Mouse (Mus musculus) liver (tissue): ENCODE results near the gene Setd2.

ENCODE experiments used
- DNase-seq: peaks from one replicate; pipeline ENCODE4 v3.0.0-alpha.2; 2020; ENCODE audit warnings: mixed read lengths

Setd2 gene

GRCm38 (mm10) chr9:110623416-110624195, 91.2 kb downstream of the Setd2 start:
- no peak for DNase-seq

- peak; percentile 90 for DNase-seq
Observed at GRCm38 (mm10) chr9:110624361-110625166, 92.2 kb downstream of the Setd2 start, which contains the start of gene Nradd. Gene Nradd, minus strand, starts transcription at chr9:110624452.

- no peak for DNase-seq
Observed at GRCm38 (mm10) chr9:110625350-110625908, 93.0 kb downstream of the Setd2 start.

- DNase-seq = no peak
Observed at GRCm38 (mm10) chr9:110630171-110630570, 97.8 kb downstream of the Setd2 start.

DNA sequence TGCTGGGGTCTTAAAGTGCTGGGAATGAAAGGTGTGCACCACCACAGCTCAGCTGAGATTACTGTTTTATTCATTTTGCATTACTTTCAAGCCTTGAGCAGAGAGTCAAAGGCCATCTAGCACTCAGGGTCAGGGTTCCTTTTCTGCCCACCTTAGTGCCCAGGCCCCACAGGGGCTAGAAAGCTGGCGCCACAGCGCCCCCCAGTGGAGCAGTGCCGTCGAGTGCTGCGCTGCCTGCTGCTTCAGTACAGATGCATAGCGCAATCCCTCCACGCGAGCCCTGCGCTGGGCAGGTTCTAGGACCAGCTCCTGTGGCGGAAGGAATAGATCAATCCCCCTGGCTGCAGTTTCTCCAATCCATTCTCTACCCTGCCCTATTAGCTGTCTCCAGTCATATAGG, 98.8 kb downstream of the Setd2 start:
- DNase-seq = peak; percentile 65

DNA sequence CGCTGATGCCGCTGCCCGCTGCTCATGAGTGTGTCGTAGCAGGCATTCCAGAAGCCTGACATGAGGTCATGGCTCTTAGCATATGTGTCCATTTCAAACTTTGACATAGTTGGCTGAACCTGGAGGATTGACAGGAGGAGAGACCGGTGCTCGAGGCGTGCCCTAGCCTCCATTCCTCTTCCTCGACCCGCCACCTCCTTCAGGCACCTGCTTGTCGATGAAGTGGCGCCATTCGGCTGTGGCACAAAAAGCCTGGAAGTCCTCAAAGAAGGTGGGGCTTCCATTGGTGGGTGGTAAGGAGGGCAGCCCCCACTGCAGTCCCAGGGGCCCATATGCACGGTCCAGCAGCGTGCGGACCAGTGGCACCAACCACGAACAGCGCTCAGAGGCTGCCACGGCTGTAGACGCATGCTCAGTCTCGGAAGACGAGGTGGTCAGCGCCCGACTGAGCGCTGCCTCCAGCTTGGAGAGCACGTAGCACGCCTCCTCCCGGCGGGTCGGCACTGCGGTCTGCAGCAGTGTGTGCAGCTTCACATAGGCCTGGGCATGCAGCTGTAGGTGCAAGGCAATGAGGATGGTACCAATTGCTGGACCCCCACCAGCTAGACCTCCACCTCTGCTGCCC, 99.4 kb downstream of the Setd2 start:
- DNase-seq = no peak

GRCm38 (mm10) chr9:110632671-110633070, 100.3 kb downstream of the Setd2 start:
- no peak for DNase-seq

DNA sequence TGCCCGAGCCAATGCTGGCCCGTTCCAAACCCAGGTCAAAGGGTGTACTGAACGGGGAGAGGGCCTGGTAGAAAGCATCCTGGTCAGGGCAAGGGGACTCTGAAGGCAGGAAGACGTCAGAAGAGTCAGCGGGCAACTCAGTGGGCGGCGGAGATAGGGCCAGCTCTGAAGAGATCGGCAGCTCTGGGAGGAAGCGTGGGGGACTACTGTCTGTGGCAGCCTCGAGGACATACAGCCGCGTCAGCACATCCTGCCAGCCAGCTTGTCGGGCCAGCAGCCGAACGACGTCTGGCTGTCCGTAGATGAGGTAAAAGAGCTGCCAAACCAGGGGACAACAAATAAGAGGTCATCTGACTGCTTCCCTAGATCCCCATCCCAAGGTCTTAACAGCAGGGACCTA, 101.5 kb downstream of the Setd2 start:
- DNase-seq = no peak

GRCm38 (mm10) chr9:110635225-110635624, 102.8 kb downstream of the Setd2 start:
- peak; percentile 90 for DNase-seq

GRCm38 (mm10) chr9:110638611-110639021, 106.2 kb downstream of the Setd2 start:
- no peak for DNase-seq

DNA sequence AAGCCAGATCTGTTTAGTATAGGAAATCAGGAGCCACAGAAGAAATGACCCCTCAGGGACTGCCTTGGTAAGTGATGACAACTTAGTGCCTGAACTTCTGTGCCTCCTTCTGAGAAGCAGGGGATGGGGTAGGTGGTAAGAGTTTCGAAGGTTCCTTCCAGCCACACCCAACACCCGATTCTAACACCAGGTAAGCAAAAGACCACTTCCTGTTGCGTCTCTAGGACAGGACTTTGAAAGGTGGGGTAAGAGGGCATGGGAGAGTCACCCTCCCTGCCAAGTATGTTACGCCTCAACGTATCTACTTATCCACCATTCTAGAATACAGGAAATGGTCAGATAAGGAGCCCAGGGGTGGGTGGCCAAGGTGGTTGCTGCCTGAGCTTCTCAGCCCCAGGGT, 108.6 kb downstream of the Setd2 start:
- DNase-seq = no peak

DNA sequence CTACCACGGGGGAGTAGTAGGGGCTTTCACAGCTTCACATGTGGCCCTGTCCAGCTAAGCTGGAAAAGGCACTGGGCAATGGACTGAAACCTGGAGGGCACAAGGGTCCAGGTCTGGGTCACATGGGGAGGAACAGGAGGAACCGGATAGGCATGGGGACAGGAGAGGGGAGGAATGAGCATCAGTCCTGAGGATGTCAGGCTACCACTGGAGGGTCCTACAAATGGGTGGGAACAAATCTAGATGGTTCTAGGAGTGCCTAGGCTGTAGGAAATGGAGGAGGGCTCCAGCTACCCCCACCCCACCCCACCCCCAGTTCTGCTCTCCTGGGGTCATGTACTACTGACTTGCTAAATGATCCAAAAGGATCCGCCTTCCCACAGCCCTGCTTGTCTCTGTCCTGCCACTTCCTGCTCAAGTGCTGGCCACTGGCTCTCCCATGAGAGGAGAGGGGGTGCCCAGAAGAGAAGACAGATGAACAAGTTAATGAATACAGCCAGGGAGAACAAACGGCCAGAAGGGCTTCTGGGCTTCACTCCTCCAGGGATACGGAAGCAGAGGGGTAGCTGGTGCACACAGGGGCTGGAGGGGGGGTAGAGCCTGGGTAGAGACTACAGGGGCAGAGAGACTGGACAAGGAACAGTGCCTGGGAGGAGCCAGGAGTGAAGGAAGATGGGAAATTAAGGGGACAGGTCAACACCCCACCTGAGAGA, 110.6 kb downstream of the Setd2 start:
- DNase-seq = no peak

GRCm38 (mm10) chr9:110643787-110644186, 111.4 kb downstream of the Setd2 start:
- no peak for DNase-seq

DNA sequence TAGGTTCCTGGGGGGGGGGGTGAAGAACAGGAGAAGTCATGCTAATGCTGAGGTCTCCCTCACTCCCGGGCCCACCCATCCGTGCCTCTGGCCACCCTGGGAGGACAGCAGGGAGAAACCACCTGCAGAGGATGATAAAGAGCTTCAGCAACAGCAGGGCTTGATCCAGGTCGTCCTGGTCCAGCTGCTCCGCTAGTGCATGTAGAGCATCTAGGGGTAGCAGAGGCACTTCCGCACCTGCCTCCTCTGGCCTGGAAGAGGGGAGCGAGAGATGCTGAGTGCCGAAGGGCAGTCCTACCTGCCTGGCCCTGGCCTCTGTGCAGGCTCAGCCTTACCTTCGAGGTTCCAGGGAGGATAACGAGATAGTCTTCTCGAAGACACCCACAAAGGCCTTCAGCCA, 111.9 kb downstream of the Setd2 start:
- no peak for DNase-seq

GRCm38 (mm10) chr9:110645219-110645618, 112.8 kb downstream of the Setd2 start:
- peak; percentile 59 for DNase-seq

DNA sequence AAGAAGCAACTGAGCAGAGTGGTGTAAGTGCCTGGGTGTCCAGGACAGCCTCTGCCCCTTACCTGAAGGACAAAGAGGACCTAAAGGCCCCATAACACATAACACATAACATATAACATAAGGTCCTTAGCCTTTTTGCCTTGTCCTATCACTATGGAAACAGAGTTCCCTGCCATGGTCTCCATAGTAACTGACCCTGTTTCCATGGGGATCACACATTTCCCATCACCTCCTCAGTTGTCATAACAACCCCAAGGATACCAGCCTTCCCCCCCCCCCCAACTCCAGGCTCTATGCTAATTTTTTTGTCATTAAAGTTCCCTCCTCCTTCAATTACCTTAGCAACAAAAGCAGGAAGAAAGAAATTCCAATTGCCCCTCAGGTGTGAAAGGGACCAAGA, 117.4 kb downstream of the Setd2 start:
- no peak for DNase-seq

GRCm38 (mm10) chr9:110651931-110652722, 119.7 kb downstream of the Setd2 start:
- peak; percentile 62 for DNase-seq

GRCm38 (mm10) chr9:110652963-110653654, 120.7 kb downstream of the Setd2 start:
- no peak for DNase-seq

GRCm38 (mm10) chr9:110653655-110654461, 121.5 kb downstream of the Setd2 start, which contains the start of gene Nbeal2:
Gene Nbeal2, minus strand, starts transcription at chr9:110654161.
- peak; percentile 98 for DNase-seq
